ENCODE assay signal across 19 mouse cellular contexts in genomic region chr5:105742641-105743040, GRCm38 (mm10). TPM values are rescaled to one million over a fixed set of nuclear protein-coding genes. Genes with fewer than 3 reads are reported as not detected.
DNase-seq lines count a peak whose midpoint lies in the region; ATAC-seq lines count a peak whose summit lies in the region.
"Had no signal": no experiment of that assay in that cellular context is flagged by ENCODE, and none has a peak within 500 bp of the region (broad histone marks: within the 10 kb centered on the region; RNA-seq: fewer than 3 reads in every experiment).

No protein-coding gene starts in this region.

- H3K27me3 ChIP-seq in liver, embryonic 13.5 days = no peaks in the 10 kb centered on the region
- no peaks in the 10 kb centered on the region for H3K27me3 ChIP-seq in kidney, embryonic 16.5 days (ENCODE audit: insufficient read depth, low read length)
- H3K27me3 ChIP-seq: heart, embryonic 15.5 days; limb, embryonic 13.5 days; megakaryocyte, embryonic 14.5 days; midbrain, embryonic 15.5 days; stomach, embryonic 15.5 days had no signal

- H3K4me2 ChIP-seq in liver, embryonic 13.5 days = no peak overlapping the region
- H3K4me2 ChIP-seq in kidney, embryonic 16.5 days (replicated peaks; ENCODE audit: low read depth, low read length) = no peak overlapping the region
- H3K4me2 ChIP-seq: heart, embryonic 15.5 days; limb, embryonic 13.5 days; midbrain, embryonic 15.5 days; stomach, embryonic 15.5 days had no signal

- 0 out of 2 replicates have a peak, but pooled peaks have one; percentile 13 for ATAC-seq in liver, embryonic 13.5 days (ENCODE audit: low read depth)
- ATAC-seq in kidney, embryonic 16.5 days (ENCODE audit: low FRiP score, low TSS enrichment) = no peak
- ATAC-seq: inflammation-experienced regulatory T-cells, adult 6 months; midbrain, embryonic 15.5 days had no signal

- no peak for DNase-seq in liver, embryonic 13.5 days
- no peak for DNase-seq in liver
- DNase-seq in kidney, postnatal 25 days = peak; percentile 70 to 82
- DNase-seq in lung, postnatal 36 days = peak; percentile 49
- no peak for DNase-seq in layer of hippocampus, postnatal 36 days
- no peak for DNase-seq in embryo, embryonic 9.5 days (ENCODE audit: extremely low spot score)
- DNase-seq: adrenal gland, postnatal 25 days; cerebellum, adult 8-10 months; gastrocnemius, postnatal 10 days; heart, adult 18-20 months; right cerebral cortex, adult 18-20 months had no signal

- no peaks in the 10 kb centered on the region for H3K9me3 ChIP-seq in liver, embryonic 13.5 days (replicated peaks)
- H3K9me3 ChIP-seq in kidney, embryonic 16.5 days (ENCODE audit: low read length) = no peaks in the 10 kb centered on the region
- H3K9me3 ChIP-seq: heart, embryonic 15.5 days; limb, embryonic 13.5 days; megakaryocyte, embryonic 14.5 days; midbrain, embryonic 15.5 days; stomach, embryonic 15.5 days had no signal

- WGBS in liver, embryonic 13.5 days (ENCODE audit: insufficient replicate concordance) = 73% methylated on average over 5 of the region's 5 CpGs
- WGBS in kidney, embryonic 16.5 days = 73% methylated on average over 5 of the region's 5 CpGs

- no peak overlapping the region for H3K4me3 ChIP-seq in liver, embryonic 13.5 days (replicated peaks)
- no peak overlapping the region for H3K4me3 ChIP-seq in kidney, embryonic 16.5 days (ENCODE audit: low read length)
- H3K4me3 ChIP-seq: heart, embryonic 15.5 days; layer of hippocampus, adult 2 months; limb, embryonic 13.5 days; megakaryocyte, embryonic 14.5 days; midbrain, embryonic 15.5 days; stomach, embryonic 15.5 days had no signal

- H3K36me3 ChIP-seq in liver, embryonic 13.5 days = peaks cover 13% of the 10 kb centered on the region
- peaks cover 13% of the 10 kb centered on the region for H3K36me3 ChIP-seq in kidney, embryonic 16.5 days (ENCODE audit: insufficient read depth, low read length)
- H3K36me3 ChIP-seq: heart, embryonic 15.5 days; midbrain, embryonic 15.5 days; stomach, embryonic 15.5 days had no signal

- no peak overlapping the region; the same call in 1 of the 2 replicates for H3K27ac ChIP-seq in liver, embryonic 13.5 days
- peak overlapping the region; percentile 32; the same call in 1 of the 2 replicates for H3K27ac ChIP-seq in kidney, embryonic 16.5 days (ENCODE audit: low read length)
- H3K27ac ChIP-seq: heart, embryonic 15.5 days; layer of hippocampus, adult 2 months; limb, embryonic 13.5 days; midbrain, embryonic 15.5 days; stomach, embryonic 15.5 days had no signal

- no peak overlapping the region for H3K9ac ChIP-seq in liver, embryonic 13.5 days
- H3K9ac ChIP-seq in kidney, embryonic 16.5 days (replicated peaks; ENCODE audit: low read length) = no peak overlapping the region
- H3K9ac ChIP-seq: heart, embryonic 15.5 days; limb, embryonic 13.5 days; midbrain, embryonic 15.5 days; stomach, embryonic 15.5 days had no signal

- peaks cover 53% of the 10 kb centered on the region for H3K4me1 ChIP-seq in liver, embryonic 13.5 days (replicated peaks)
- peaks cover 24% of the 10 kb centered on the region for H3K4me1 ChIP-seq in kidney, embryonic 16.5 days (ENCODE audit: insufficient read depth, low read length)

RNA-seq across cellular contexts. Expression of gene Lrrc8d, which starts 42.9 kb away (rescaled TPM):
- 9.4 and 11.4 TPM in 2 replicates for polyA plus RNA-seq in liver, embryonic 13.5 days (2015; fragmentation: Nextera tagmentation; extraction: Ambion mirVana)
- polyA plus RNA-seq in kidney, embryonic 16.5 days (2015; fragmentation: Nextera tagmentation; extraction: Ambion mirVana) = 28.6 and 33.4 TPM in 2 replicates
- 10 to 100 TPM; 47.7 to 48.8 TPM for total RNA-seq in layer of hippocampus, postnatal 36 days (2021)

Comparison
In these comparisons a context has a peak if more than half of its experiments do, and no peak if none do; other contexts are left out.
1. DNase-seq: peak in kidney, postnatal 25 days (2 of 2) and lung, postnatal 36 days (single experiment); none in liver, embryonic 13.5 days (single experiment), liver (single experiment), layer of hippocampus, postnatal 36 days (0 of 2) and embryo, embryonic 9.5 days (single experiment).